Mouse (Mus musculus): ENCODE results near the gene Cln6. TPM values are rescaled to one million over a fixed set of nuclear protein-coding genes. Genes with fewer than 3 reads are reported as not detected.

Gene Cln6
- polyA plus RNA-seq, 1 experiment from 2014 or later: 21.3 TPM

GRCm38 (mm10) chr9:62835705-62836446 is 2.7 kb upstream of the Cln6 start:
- Histone ChIP-seq H3K4me1 (peaks cover 29% of the 10 kb centered on the region), H3K9ac (no peak overlapping the region), H3K4me2 (replicated peaks) (no peak overlapping the region), H3K27me3 (no peaks in the 10 kb centered on the region), H3K27ac (no peak overlapping the region), H3K4me3 (no peak overlapping the region), H3K9me3 (no peaks in the 10 kb centered on the region), H3K36me3 (no peaks in the 10 kb centered on the region)
- 47% methylated on average over 4 of the region's 4 CpGs for WGBS
- no peak for ATAC-seq (ENCODE audit: low FRiP score, low read depth)

- Histone ChIP-seq H3K4me1 (peaks cover 29% of the 10 kb centered on the region), H3K27ac (peak overlapping the region; percentile 55; the same call in 1 of the 2 replicates), H3K36me3 (no peaks in the 10 kb centered on the region), H3K9ac (no peak overlapping the region), H3K27me3 (no peaks in the 10 kb centered on the region), H3K4me3 (0 out of 2 replicates have a peak overlapping the region, but pooled peaks have one; percentile 71), H3K9me3 (no peaks in the 10 kb centered on the region), H3K4me2 (replicated peaks) (no peak overlapping the region)
- no peak for ATAC-seq (ENCODE audit: low FRiP score, low read depth)
- 40% methylated on average over 3 of the region's 3 CpGs for WGBS
Measured at GRCm38 (mm10) chr9:62837611-62838010, 974 bp upstream of the Cln6 start.

- Histone ChIP-seq H3K27ac (peak overlapping the region; percentile 55; the same call in 1 of the 2 replicates), H3K36me3 (no peaks in the 10 kb centered on the region), H3K4me2 (replicated peaks) (peak overlapping the region; percentile 90), H3K9me3 (no peaks in the 10 kb centered on the region), H3K9ac (no peak overlapping the region), H3K27me3 (no peaks in the 10 kb centered on the region), H3K4me1 (peaks cover 29% of the 10 kb centered on the region), H3K4me3 (peak overlapping the region; percentile 71)
- 18% methylated on average over 8 of the region's 8 CpGs for WGBS
- peak; percentile 17; the same call in 1 of the 2 replicates for ATAC-seq (ENCODE audit: low FRiP score, low read depth)
Measured at GRCm38 (mm10) chr9:62838146-62838505, 459 bp upstream of the Cln6 start.

- 13% methylated on average over 14 of the region's 14 CpGs for WGBS
- ATAC-seq (ENCODE audit: low FRiP score, low read depth): no peak
Measured at GRCm38 (mm10) chr9:62839172-62839770, 686 bp downstream of the Cln6 start.

GRCm38 (mm10) chr9:62843356-62844024 is 4.9 kb downstream of the Cln6 start:
- Histone ChIP-seq H3K4me3 (no peak overlapping the region), H3K27ac (no peak overlapping the region), H3K9me3 (no peaks in the 10 kb centered on the region), H3K4me1 (peaks cover 22% of the 10 kb centered on the region), H3K27me3 (no peaks in the 10 kb centered on the region), H3K9ac (no peak overlapping the region), H3K4me2 (replicated peaks) (no peak overlapping the region), H3K36me3 (peaks cover 6% of the 10 kb centered on the region)
- no peak for ATAC-seq (ENCODE audit: low FRiP score, low read depth)
- WGBS: 80% methylated on average over 10 of the region's 10 CpGs

More at GRCm38 (mm10) chr9:62839172-62839770, 686 bp downstream of the Cln6 start:
- Histone ChIP-seq H3K9ac (peak overlapping the region; percentile 93), H3K4me1 (peaks cover 29% of the 10 kb centered on the region), H3K9me3 (no peaks in the 10 kb centered on the region), H3K27me3 (no peaks in the 10 kb centered on the region), H3K36me3 (no peaks in the 10 kb centered on the region), H3K4me2 (replicated peaks) (peak overlapping the region; percentile 90), H3K4me3 (peak overlapping the region; percentile 71), H3K27ac (peak overlapping the region; percentile 85; the same call in 1 of the 2 replicates)

- Histone ChIP-seq H3K27ac (no peak overlapping the region), H3K36me3 (peaks cover 14% of the 10 kb centered on the region), H3K9me3 (no peaks in the 10 kb centered on the region), H3K9ac (no peak overlapping the region), H3K27me3 (no peaks in the 10 kb centered on the region), H3K4me3 (no peak overlapping the region), H3K4me1 (peaks cover 16% of the 10 kb centered on the region), H3K4me2 (replicated peaks) (no peak overlapping the region)
- no peak for ATAC-seq (ENCODE audit: low FRiP score, low read depth)
- WGBS: 95% methylated on average over 5 of the region's 5 CpGs
Measured at GRCm38 (mm10) chr9:62844461-62844860, 5.9 kb downstream of the Cln6 start.

- peak; percentile 49; the same call in 1 of the 2 replicates for ATAC-seq (ENCODE audit: low FRiP score, low read depth)
- H3K9ac ChIP-seq: no peak overlapping the region
- H3K9me3 ChIP-seq: no peaks in the 10 kb centered on the region
- H3K4me1 ChIP-seq: peaks cover 14% of the 10 kb centered on the region
- H3K4me2 ChIP-seq (replicated peaks): no peak overlapping the region
- peaks cover 34% of the 10 kb centered on the region for H3K36me3 ChIP-seq
- WGBS: 4% methylated on average over 3 of the region's 3 CpGs
- no peaks in the 10 kb centered on the region for H3K27me3 ChIP-seq
- no peak overlapping the region for H3K4me3 ChIP-seq
- no peak overlapping the region for H3K27ac ChIP-seq
Measured at GRCm38 (mm10) chr9:62847694-62848093, 9.1 kb downstream of the Cln6 start.

GRCm38 (mm10) chr9:62848641-62849040 is 10.1 kb downstream of the Cln6 start:
- Histone ChIP-seq H3K4me1 (peaks cover 16% of the 10 kb centered on the region), H3K9me3 (no peaks in the 10 kb centered on the region), H3K27me3 (no peaks in the 10 kb centered on the region), H3K9ac (no peak overlapping the region), H3K4me3 (no peak overlapping the region), H3K27ac (no peak overlapping the region), H3K36me3 (peaks cover 34% of the 10 kb centered on the region), H3K4me2 (replicated peaks) (no peak overlapping the region)
- WGBS: 88% methylated on average over 3 of the region's 3 CpGs
- no peak for ATAC-seq (ENCODE audit: low FRiP score, low read depth)

GRCm38 (mm10) chr9:62851571-62851970 is 13.0 kb downstream of the Cln6 start:
- Histone ChIP-seq H3K4me2 (replicated peaks) (no peak overlapping the region), H3K9me3 (no peaks in the 10 kb centered on the region), H3K4me3 (no peak overlapping the region), H3K9ac (no peak overlapping the region), H3K27me3 (no peaks in the 10 kb centered on the region), H3K36me3 (peaks cover 34% of the 10 kb centered on the region), H3K27ac (no peak overlapping the region), H3K4me1 (peaks cover 30% of the 10 kb centered on the region)
- no peak for ATAC-seq (ENCODE audit: low FRiP score, low read depth)
- WGBS: 74% methylated on average over 2 of the region's 2 CpGs

- WGBS: 24% methylated on average over 4 of the region's 4 CpGs
- no peaks in the 10 kb centered on the region for H3K9me3 ChIP-seq
- H3K4me2 ChIP-seq (replicated peaks): no peak overlapping the region
- no peak for ATAC-seq (ENCODE audit: low FRiP score, low read depth)
- no peak overlapping the region; the same call in 1 of the 2 replicates for H3K27ac ChIP-seq
- H3K36me3 ChIP-seq: peaks cover 19% of the 10 kb centered on the region
- H3K4me1 ChIP-seq: peaks cover 56% of the 10 kb centered on the region
- H3K9ac ChIP-seq: no peak overlapping the region
- H3K27me3 ChIP-seq: no peaks in the 10 kb centered on the region
- H3K4me3 ChIP-seq: no peak overlapping the region
Measured at GRCm38 (mm10) chr9:62854483-62854882, 15.9 kb downstream of the Cln6 start.

- Histone ChIP-seq H3K9ac (no peak overlapping the region), H3K4me2 (replicated peaks) (peak overlapping the region; percentile 60), H3K27ac (peak overlapping the region; percentile 87; the same call in 1 of the 2 replicates), H3K36me3 (no peaks in the 10 kb centered on the region), H3K27me3 (no peaks in the 10 kb centered on the region), H3K4me3 (peak overlapping the region; percentile 30), H3K9me3 (no peaks in the 10 kb centered on the region), H3K4me1 (peaks cover 48% of the 10 kb centered on the region)
- WGBS: 57% methylated on average over 9 of the region's 9 CpGs
- no peak for ATAC-seq (ENCODE audit: low FRiP score, low read depth)
Measured at GRCm38 (mm10) chr9:62857216-62857615, 18.6 kb downstream of the Cln6 start.

GRCm38 (mm10) chr9:62857719-62858261 is 19.2 kb downstream of the Cln6 start, which contains the start of gene Calml4:
Gene Calml4 (plus strand): TSS chr9:62858080.
- peak; percentile 81 for ATAC-seq (ENCODE audit: low FRiP score, low read depth)

More at GRCm38 (mm10) chr9:62857719-62858261, 19.2 kb downstream of the Cln6 start, which contains the start of gene Calml4:
- H3K27ac ChIP-seq: peak within 1 kb of the TSS; percentile 87
- H3K4me2 ChIP-seq (replicated peaks): peak within 1 kb of the TSS; percentile 60
- H3K9ac ChIP-seq: peak within 1 kb of the TSS; percentile 51
- H3K27me3 ChIP-seq: no peaks in the 10 kb centered on the region
- H3K4me3 ChIP-seq: peak within 1 kb of the TSS; percentile 30
- no peaks in the 10 kb centered on the region for H3K36me3 ChIP-seq
- WGBS: 2% methylated on average over 12 of the region's 20 CpGs
- no peaks in the 10 kb centered on the region for H3K9me3 ChIP-seq
- H3K4me1 ChIP-seq: peaks cover 48% of the 10 kb centered on the region

All from limb, embryonic 13.5 days (tissue).